Mouse (Mus musculus) kidney, embryonic 16.5 days (tissue): Measurements from ENCODE around the gene Slc25a3. TPM values are rescaled to one million over a fixed set of nuclear protein-coding genes. Genes with fewer than 3 reads are reported as not detected.

Experiments
- ATAC-seq: fragments of 200-750 bp; cut with Nextera tagmentation; 2 replicates; pipeline ENCODE4 v1.8.0; 2017; ENCODE audit warnings: moderate TSS enrichment; ENCODE audit not compliant: low FRiP score, low TSS enrichment
- H3K27ac ChIP-seq: fragments of 300-500 bp; sonication (generic); 2 replicates; pipeline ENCODE4 v1.5.1; 2014; ENCODE audit warnings: low read length
- H3K27me3 ChIP-seq: fragments of 300-500 bp; sonication (generic); 2 replicates; pipeline ENCODE4 v1.6.1; 2014; ENCODE audit warnings: low read length, control low read depth, mixed read lengths; ENCODE audit not compliant: insufficient read depth
- H3K36me3 ChIP-seq: fragments of 300-500 bp; sonication (generic); 2 replicates; pipeline ENCODE4 v1.6.1; 2014; ENCODE audit warnings: low read length, control low read depth, mixed read lengths; ENCODE audit not compliant: insufficient read depth
- H3K4me1 ChIP-seq: fragments of 300-500 bp; sonication (generic); 2 replicates; pipeline ENCODE4 v1.6.1; 2014; ENCODE audit warnings: low read length, control low read depth, mixed read lengths; ENCODE audit not compliant: insufficient read depth
- H3K4me2 ChIP-seq: fragments of 300-500 bp; sonication (generic); replicated peaks from 2 replicates; pipeline ENCODE4 v1.6.1; 2014; ENCODE audit warnings: low read depth, low read length
- H3K4me3 ChIP-seq: fragments of 300-500 bp; sonication (generic); 2 replicates; pipeline ENCODE4 v1.5.1; 2014; ENCODE audit warnings: mild to moderate bottlenecking, low read length
- H3K9ac ChIP-seq: fragments of 300-500 bp; sonication (generic); replicated peaks from 2 replicates; pipeline ENCODE4 v1.6.1; 2014; ENCODE audit warnings: low read length
- H3K9me3 ChIP-seq: fragments of 300-500 bp; sonication (generic); 2 replicates; pipeline ENCODE4 v1.6.1; 2016; ENCODE audit warnings: low read length, control low read depth
- WGBS: fragments of 180-500 bp; shearing (Covaris S2); extraction: QIAGEN DNeasy Blood & Tissue Kit; methylation state at CpG from one replicate; pipeline ENCODE4 v1.1.7; 2014; 5-methylcytosine and 5-hydroxymethylcytosine counted together
- polyA plus RNA-seq: library from polyadenylated mRNA; unstranded; fragments of >200 nt; fragmentation: Nextera tagmentation; extraction: Ambion mirVana; gene quantifications from 2 replicates; pipeline ENCODE4 v1.2.1, GENCODE M21; 2015

Gene Slc25a3
- polyA plus RNA-seq, 1 experiment from 2014 or later: 673 TPM

- Histone ChIP-seq H3K27ac (no peak overlapping the region), H3K36me3 (peaks cover 39% of the 10 kb centered on the region), H3K27me3 (no peaks in the 10 kb centered on the region), H3K9ac (no peak overlapping the region), H3K4me3 (no peak overlapping the region), H3K9me3 (no peaks in the 10 kb centered on the region), H3K4me2 (no peak overlapping the region), H3K4me1 (peaks cover 22% of the 10 kb centered on the region)
- ATAC-seq: no peak
Measured at GRCm38 (mm10) chr10:91165850-91166249, 42.0 kb upstream of the Slc25a3 start.

- Histone ChIP-seq H3K4me1 (peaks cover 21% of the 10 kb centered on the region), H3K27me3 (no peaks in the 10 kb centered on the region), H3K9me3 (no peaks in the 10 kb centered on the region), H3K36me3 (peaks cover 45% of the 10 kb centered on the region), H3K4me3 (no peak overlapping the region), H3K27ac (no peak overlapping the region), H3K9ac (no peak overlapping the region), H3K4me2 (no peak overlapping the region)
- WGBS: 72% methylated on average over 3 of the region's 3 CpGs
- no peak for ATAC-seq
Measured at GRCm38 (mm10) chr10:91164491-91164890, 40.6 kb upstream of the Slc25a3 start.

- Histone ChIP-seq H3K4me1 (peaks cover 4% of the 10 kb centered on the region), H3K4me3 (no peak overlapping the region), H3K27me3 (no peaks in the 10 kb centered on the region), H3K4me2 (no peak overlapping the region), H3K27ac (no peak overlapping the region), H3K9me3 (no peaks in the 10 kb centered on the region), H3K36me3 (peaks cover 52% of the 10 kb centered on the region), H3K9ac (no peak overlapping the region)
- WGBS: 86% methylated on average over 15 of the region's 15 CpGs
- ATAC-seq: no peak
Measured at GRCm38 (mm10) chr10:91162511-91163163, 38.8 kb upstream of the Slc25a3 start.

- no peak for ATAC-seq
- Histone ChIP-seq H3K4me3 (no peak overlapping the region), H3K9me3 (no peaks in the 10 kb centered on the region), H3K27me3 (no peaks in the 10 kb centered on the region), H3K4me1 (peaks cover 4% of the 10 kb centered on the region), H3K4me2 (no peak overlapping the region), H3K36me3 (peaks cover 55% of the 10 kb centered on the region), H3K27ac (no peak overlapping the region), H3K9ac (no peak overlapping the region)
- WGBS: 86% methylated on average over 11 of the region's 11 CpGs
Measured at GRCm38 (mm10) chr10:91162077-91162476, 38.2 kb upstream of the Slc25a3 start.

- H3K9me3 ChIP-seq: no peaks in the 10 kb centered on the region
- WGBS: 87% methylated on average over 5 of the region's 5 CpGs
- H3K4me1 ChIP-seq: no peaks in the 10 kb centered on the region
- H3K36me3 ChIP-seq: peaks cover 61% of the 10 kb centered on the region
- no peak overlapping the region for H3K27ac ChIP-seq
- H3K4me3 ChIP-seq: no peak overlapping the region
- ATAC-seq: no peak
- no peak overlapping the region for H3K9ac ChIP-seq
- H3K27me3 ChIP-seq: no peaks in the 10 kb centered on the region
- no peak overlapping the region for H3K4me2 ChIP-seq
Measured at GRCm38 (mm10) chr10:91161006-91161405, 37.1 kb upstream of the Slc25a3 start.

GRCm38 (mm10) chr10:91158442-91158841, 34.6 kb upstream of the Slc25a3 start:
- Histone ChIP-seq H3K36me3 (peaks cover 74% of the 10 kb centered on the region), H3K27me3 (no peaks in the 10 kb centered on the region), H3K9ac (no peak overlapping the region), H3K4me1 (no peaks in the 10 kb centered on the region), H3K27ac (peak overlapping the region; percentile 31), H3K4me3 (no peak overlapping the region), H3K4me2 (no peak overlapping the region), H3K9me3 (no peaks in the 10 kb centered on the region)
- WGBS: 58% methylated on average over 8 of the region's 8 CpGs
- ATAC-seq: no peak

- Histone ChIP-seq H3K36me3 (peaks cover 67% of the 10 kb centered on the region), H3K27me3 (no peaks in the 10 kb centered on the region), H3K4me3 (no peak overlapping the region), H3K4me2 (no peak overlapping the region), H3K27ac (peak overlapping the region; percentile 24; the same call in 1 of the 2 replicates), H3K9ac (no peak overlapping the region), H3K9me3 (no peaks in the 10 kb centered on the region), H3K4me1 (no peaks in the 10 kb centered on the region)
- 72% methylated on average over 6 of the region's 6 CpGs for WGBS
- ATAC-seq: peak; percentile 52; the same call in 1 of the 2 replicates
Measured at GRCm38 (mm10) chr10:91156338-91156737, 32.5 kb upstream of the Slc25a3 start.

- H3K4me1 ChIP-seq: no peaks in the 10 kb centered on the region
- H3K4me3 ChIP-seq: no peak overlapping the region
- no peak overlapping the region for H3K9ac ChIP-seq
- H3K9me3 ChIP-seq: no peaks in the 10 kb centered on the region
- no peak overlapping the region for H3K4me2 ChIP-seq
- no peak for ATAC-seq
- 79% methylated on average over 10 of the region's 10 CpGs for WGBS
- peaks cover 73% of the 10 kb centered on the region for H3K36me3 ChIP-seq
- no peaks in the 10 kb centered on the region for H3K27me3 ChIP-seq
- H3K27ac ChIP-seq: no peak overlapping the region
Measured at GRCm38 (mm10) chr10:91153894-91154503, 30.1 kb upstream of the Slc25a3 start.

- ATAC-seq: no peak; the same call in 1 of the 2 replicates
- H3K4me2 ChIP-seq: no peak overlapping the region
- H3K9me3 ChIP-seq: no peaks in the 10 kb centered on the region
- peaks cover 43% of the 10 kb centered on the region for H3K36me3 ChIP-seq
- no peak overlapping the region for H3K9ac ChIP-seq
- WGBS: 96% methylated on average over 7 of the region's 7 CpGs
- no peak overlapping the region for H3K4me3 ChIP-seq
- H3K4me1 ChIP-seq: no peaks in the 10 kb centered on the region
- H3K27me3 ChIP-seq: no peaks in the 10 kb centered on the region
- H3K27ac ChIP-seq: no peak overlapping the region
Measured at GRCm38 (mm10) chr10:91145413-91145812, 21.6 kb upstream of the Slc25a3 start.
